22 mouse cellular contexts compared by ENCODE assay signal in genomic region chr3:85232846-85233245, GRCm38 (mm10).
DNase-seq lines count a peak whose midpoint lies in the region; ATAC-seq lines count a peak whose summit lies in the region.
"Had no signal": no experiment of that assay in that cellular context is flagged by ENCODE, and none has a peak within 500 bp of the region (broad histone marks: within the 10 kb centered on the region; RNA-seq: fewer than 3 reads in every experiment).

No protein-coding gene starts in this region.

- H3K36me3 ChIP-seq in kidney, embryonic 15.5 days = no peaks in the 10 kb centered on the region
- H3K36me3 ChIP-seq: embryonic facial prominence, embryonic 13.5 days; embryonic facial prominence, embryonic 15.5 days; forebrain, embryonic 10.5 days; forebrain, embryonic 12.5 days had no signal

- no peak overlapping the region for H3K4me3 ChIP-seq in kidney, embryonic 15.5 days (replicated peaks)
- H3K4me3 ChIP-seq: embryonic facial prominence, embryonic 13.5 days; embryonic facial prominence, embryonic 15.5 days; erythroblast, embryonic 14.5 days; forebrain, embryonic 10.5 days; forebrain, embryonic 12.5 days had no signal

- no peak overlapping the region for H3K4me2 ChIP-seq in kidney, embryonic 15.5 days
- H3K4me2 ChIP-seq: embryonic facial prominence, embryonic 13.5 days; embryonic facial prominence, embryonic 15.5 days; forebrain, embryonic 12.5 days had no signal

- DNase-seq in kidney, adult 9 months = no peak
- peak; percentile 25 for DNase-seq in testis, postnatal 10 days (ENCODE audit: low spot score)
- DNase-seq in testis, postnatal 14 days (ENCODE audit: low spot score) = no peak
- DNase-seq in retina, postnatal 1 day = peak; percentile 51
- no peak for DNase-seq in ovary, postnatal 14 days (ENCODE audit: low spot score)
- DNase-seq: adrenal gland, adult 2 months; adrenal gland, postnatal 10 days; adrenal gland, postnatal 25 days; cerebellum, adult 11 months; cerebellum, adult 18-20 months; cerebellum, adult 8-10 months; cerebellum, adult 9-11 months; cerebellum, postnatal 14 days; cerebellum, postnatal 36 days; embryo, embryonic 11 days had no signal

- 13% methylated on average over 6 of the region's 6 CpGs for WGBS in kidney, embryonic 15.5 days

- H3K4me1 ChIP-seq in kidney, embryonic 15.5 days = peaks cover 8% of the 10 kb centered on the region; the same call in 1 of the 2 replicates
- H3K4me1 ChIP-seq: embryonic facial prominence, embryonic 13.5 days; embryonic facial prominence, embryonic 15.5 days; forebrain, embryonic 10.5 days; forebrain, embryonic 12.5 days had no signal

- no peak overlapping the region for H3K27ac ChIP-seq in kidney, embryonic 15.5 days
- H3K27ac ChIP-seq: embryonic facial prominence, embryonic 13.5 days; embryonic facial prominence, embryonic 15.5 days; forebrain, embryonic 10.5 days; forebrain, embryonic 12.5 days had no signal

- no peak overlapping the region for H3K9ac ChIP-seq in kidney, embryonic 15.5 days
- H3K9ac ChIP-seq: embryonic facial prominence, embryonic 13.5 days; embryonic facial prominence, embryonic 15.5 days; forebrain, embryonic 12.5 days had no signal

- peak; percentile 70; the same call in 1 of the 2 replicates for ATAC-seq in kidney, embryonic 15.5 days (replicated peaks; ENCODE audit: low FRiP score)
- ATAC-seq: forebrain, embryonic 14.5 days had no signal

- H3K9me3 ChIP-seq in kidney, embryonic 15.5 days (replicated peaks) = no peaks in the 10 kb centered on the region
- H3K9me3 ChIP-seq: embryonic facial prominence, embryonic 13.5 days; embryonic facial prominence, embryonic 15.5 days; forebrain, embryonic 10.5 days; forebrain, embryonic 12.5 days had no signal

- H3K27me3 ChIP-seq in kidney, embryonic 15.5 days = no peaks in the 10 kb centered on the region
- H3K27me3 ChIP-seq: embryonic facial prominence, embryonic 13.5 days; embryonic facial prominence, embryonic 15.5 days; forebrain, embryonic 12.5 days had no signal

Comparison
In these comparisons a context has a peak if more than half of its experiments do, and no peak if none do; other contexts are left out.
1. DNase-seq: peak in testis, postnatal 10 days (single experiment) and retina, postnatal 1 day (single experiment); none in kidney, adult 9 months (single experiment), testis, postnatal 14 days (single experiment) and ovary, postnatal 14 days (single experiment).